Mouse (Mus musculus): Measurements from ENCODE around the gene Slc25a44.
"Not testable (repeated sequence)": the region's sequence is repeated elsewhere in the genome, so short reads cannot be mapped to it uniquely, and the experiment has no call there.

Gene Slc25a44

GRCm38 (mm10) chr3:88450379-88451131, 25.6 kb upstream of the Slc25a44 start:
- DNase-seq (ENCODE audit: extremely low read depth, low read depth) = no peak

DNA sequence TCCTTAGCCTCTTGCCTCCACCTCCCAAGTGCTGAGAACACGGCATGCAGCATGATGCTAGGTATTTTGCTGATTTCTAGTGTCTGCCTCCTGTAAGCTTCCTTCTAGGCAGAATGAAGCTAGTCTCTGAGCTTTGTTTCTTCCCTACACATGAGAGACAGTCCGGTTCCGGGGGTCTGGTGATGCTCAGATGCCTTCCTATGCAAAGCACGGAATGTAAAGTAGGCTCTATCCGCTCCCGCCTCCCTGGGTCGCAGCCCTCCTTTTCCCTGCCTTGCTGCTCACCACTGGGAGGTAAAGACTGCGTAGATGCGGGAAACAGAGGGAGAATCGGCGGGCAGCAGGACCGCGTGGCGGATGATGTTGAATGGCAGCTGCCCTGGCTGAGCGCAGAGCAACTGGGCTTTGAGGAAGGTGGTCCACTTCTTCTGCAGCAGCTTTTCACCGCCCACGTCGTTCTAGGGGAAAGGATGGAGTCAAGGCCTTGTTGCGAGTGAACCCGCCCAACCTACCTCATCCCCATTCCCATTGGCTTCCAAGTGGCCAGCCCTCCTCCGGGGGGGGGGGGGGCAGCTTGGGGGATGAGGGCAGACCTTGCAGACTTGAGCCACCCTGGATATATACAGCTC, 24.6 kb upstream of the Slc25a44 start:
- no peak for DNase-seq (ENCODE audit: extremely low read depth, low read depth)

DNA sequence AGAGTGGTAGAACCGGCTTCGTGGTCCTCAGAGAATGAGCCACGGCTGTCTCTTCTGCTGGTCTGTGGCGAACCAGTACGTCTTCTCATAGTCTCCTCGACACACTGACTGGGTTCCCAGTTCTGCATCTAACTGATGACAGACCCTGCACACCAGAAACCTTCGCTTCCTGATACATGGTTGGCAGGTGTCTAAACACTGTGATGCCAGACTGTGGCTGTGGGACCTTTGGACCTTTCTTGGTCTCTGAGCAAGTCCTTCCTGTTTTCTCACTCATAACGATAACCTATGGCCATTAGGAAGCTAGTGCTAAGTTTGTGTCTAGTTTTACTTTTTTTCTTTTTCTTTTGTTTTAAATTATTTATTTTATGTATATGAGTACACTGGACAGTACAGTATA, 23.5 kb upstream of the Slc25a44 start:
- no peak for DNase-seq (ENCODE audit: extremely low read depth, low read depth)

- no peak for DNase-seq (ENCODE audit: extremely low read depth, low read depth)
Observed at GRCm38 (mm10) chr3:88447676-88448183, 22.8 kb upstream of the Slc25a44 start.

GRCm38 (mm10) chr3:88446471-88447123, 21.7 kb upstream of the Slc25a44 start:
- DNase-seq (ENCODE audit: extremely low read depth, low read depth) = no peak

DNA sequence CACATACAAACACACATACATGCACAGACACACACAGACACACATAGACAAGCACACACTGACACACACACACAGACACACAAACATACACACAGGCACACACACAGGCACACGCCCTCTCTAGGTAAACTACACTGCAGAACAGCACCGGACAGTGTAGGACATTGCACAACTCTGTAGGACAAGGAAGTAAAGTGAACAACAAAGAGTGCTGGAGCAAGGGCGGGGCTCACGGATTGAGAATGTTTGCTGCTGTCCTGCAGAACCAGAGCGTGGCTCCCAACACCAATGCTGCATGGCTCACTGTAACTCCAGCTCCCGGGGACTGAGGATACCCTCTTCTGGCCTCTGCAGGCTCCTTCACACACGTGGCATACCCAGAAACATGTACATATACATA, 17.9 kb upstream of the Slc25a44 start:
- DNase-seq (ENCODE audit: extremely low read depth, low read depth) = no peak

- no peak for DNase-seq (ENCODE audit: extremely low read depth, low read depth)
Observed at GRCm38 (mm10) chr3:88442488-88442887, 17.5 kb upstream of the Slc25a44 start.

DNA sequence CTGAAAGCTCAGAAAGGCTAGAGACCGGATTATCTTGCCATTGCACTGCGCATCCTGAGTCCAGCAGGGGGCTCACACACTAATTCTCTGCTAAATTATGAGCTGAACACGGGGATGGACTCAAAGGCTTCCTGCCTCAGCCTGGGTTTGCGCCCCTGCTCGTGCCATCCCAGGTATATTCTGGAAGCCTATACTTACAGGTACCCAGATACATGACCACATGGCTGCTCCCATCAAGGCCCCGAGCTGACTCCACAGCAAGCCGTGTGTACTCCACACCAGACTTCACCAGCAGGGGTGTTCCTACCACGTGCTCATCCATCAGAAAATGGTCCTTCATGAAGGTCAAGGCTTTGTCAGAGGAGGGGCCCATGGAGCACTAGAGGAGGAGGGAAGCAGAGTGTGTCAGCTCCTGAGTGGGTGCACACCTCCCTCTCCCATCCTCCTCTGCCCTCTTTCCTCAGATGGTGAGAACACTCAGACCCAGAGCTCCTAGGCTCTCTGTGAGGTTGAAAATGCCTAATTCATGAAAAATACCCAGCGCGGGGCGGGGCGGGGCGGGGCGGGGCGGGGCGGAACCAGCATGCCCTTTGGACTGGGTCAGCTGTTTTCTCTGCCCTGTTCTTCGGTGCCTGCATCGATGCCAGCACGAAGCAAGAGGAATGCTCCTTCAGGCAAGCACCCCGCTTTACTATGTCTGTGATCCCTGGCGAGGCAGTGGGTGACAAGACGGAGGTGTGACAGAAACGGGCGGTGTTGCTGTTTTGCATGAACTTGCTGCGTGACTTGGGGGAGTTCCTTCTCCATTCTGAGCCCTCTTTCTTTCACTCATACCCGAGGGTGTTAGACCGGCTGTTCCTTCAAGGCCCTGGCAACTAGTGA, 15.8 kb upstream of the Slc25a44 start:
- DNase-seq (ENCODE audit: extremely low read depth, low read depth) = no peak

DNA sequence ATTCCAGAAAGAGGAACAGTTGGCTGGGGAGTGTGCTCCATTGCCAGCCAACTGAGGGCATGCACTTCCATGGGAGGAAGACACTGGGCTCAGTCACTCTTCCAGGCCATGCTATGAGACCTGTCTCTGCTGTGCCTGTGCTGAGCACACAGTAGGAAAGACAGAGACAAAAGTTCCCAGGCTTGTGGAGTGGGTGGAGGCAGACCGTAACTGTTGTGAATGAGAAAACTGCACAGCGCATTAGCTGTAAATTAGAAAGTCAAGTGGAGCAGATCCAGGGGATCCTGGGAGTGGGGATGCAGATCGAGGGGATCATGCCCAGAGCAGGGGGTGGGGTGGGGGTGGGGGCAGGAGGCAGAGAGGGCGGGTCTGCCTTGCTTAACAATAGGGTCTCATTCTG, 14.6 kb upstream of the Slc25a44 start:
- DNase-seq (ENCODE audit: extremely low read depth, low read depth) = no peak

GRCm38 (mm10) chr3:88437454-88437853, 12.5 kb upstream of the Slc25a44 start:
- DNase-seq (ENCODE audit: extremely low read depth, low read depth) = no peak

DNA sequence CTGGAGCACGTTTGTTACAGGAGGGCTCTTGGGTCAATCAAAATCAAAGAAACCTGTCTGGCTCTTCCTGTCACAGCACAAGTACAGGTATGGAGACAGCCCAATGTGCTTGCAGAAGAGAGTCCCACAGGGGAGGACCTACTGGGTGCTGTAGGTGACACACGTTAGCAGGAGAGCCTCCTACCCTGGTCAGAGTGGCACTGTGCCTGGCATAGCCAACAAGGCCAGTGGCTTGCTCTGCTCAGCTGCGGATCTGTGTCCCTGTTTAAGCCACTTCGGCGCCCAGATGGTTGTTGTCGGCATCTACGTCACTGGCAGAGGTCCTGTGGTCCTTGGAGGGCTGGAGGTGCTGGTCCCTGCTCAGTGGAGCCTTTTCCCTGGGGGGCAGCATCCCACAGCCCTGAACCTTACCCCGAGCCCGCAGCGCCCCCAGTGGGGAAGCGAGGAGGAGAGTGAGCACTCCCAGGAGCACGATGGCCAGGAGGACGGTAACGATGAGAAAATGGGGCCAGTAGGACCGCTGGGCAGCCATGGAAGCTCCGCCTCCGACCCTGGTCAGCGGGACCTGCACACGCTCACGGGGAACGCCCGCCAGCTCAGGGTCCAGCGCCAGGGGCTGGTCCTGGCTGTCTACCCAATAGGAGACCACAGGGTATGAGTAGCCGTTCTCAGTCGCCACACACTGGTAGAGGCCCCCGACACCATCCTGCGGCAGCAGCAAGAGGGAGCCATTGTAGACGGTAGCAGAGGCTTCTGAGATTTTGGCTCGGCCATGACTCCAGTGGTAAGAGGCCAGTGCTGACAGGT, 11.7 kb upstream of the Slc25a44 start:
- DNase-seq (ENCODE audit: extremely low read depth, low read depth) = no peak

DNA sequence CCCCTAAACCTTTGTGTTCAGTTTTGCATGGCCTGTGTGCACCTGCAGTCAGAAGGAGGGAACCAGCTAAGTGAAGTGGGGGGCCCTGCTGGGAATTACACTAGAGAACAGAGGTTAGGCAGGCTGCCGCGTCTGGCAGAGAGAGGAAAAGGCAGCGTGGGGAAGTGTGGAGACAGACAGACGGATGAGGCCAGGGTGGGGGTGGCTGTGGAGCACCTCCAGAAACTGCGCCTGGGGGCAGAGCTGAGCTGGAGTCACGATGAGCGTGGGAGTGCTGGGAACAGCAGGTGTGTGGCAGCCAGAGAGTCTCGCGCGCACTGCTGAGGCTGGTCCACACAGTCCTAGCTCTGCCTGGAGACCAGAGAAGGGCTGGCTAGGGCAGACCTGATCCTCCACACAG, 10.6 kb upstream of the Slc25a44 start:
- no peak for DNase-seq (ENCODE audit: extremely low read depth, low read depth)

DNA sequence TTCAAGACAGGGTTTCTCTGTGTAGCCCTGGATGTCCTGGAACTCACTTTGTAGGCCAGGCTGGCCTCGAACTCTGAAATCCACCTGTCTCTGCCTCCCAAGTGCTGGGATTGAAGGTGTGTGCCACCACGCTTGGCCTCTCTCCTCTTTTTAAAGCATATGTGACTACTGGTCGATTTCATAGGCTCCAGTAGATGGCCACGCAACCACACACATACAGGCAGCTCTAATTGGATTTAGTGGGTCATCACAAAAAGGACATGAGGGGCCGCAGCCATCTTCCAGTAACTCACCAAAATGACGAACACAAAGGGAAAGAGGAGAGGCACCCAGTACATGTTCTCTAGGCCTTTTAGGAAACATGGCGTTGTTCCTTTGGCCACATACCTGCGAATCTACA, 3.7 kb upstream of the Slc25a44 start:
- DNase-seq (ENCODE audit: extremely low read depth, low read depth) = not testable (repeated sequence)

DNA sequence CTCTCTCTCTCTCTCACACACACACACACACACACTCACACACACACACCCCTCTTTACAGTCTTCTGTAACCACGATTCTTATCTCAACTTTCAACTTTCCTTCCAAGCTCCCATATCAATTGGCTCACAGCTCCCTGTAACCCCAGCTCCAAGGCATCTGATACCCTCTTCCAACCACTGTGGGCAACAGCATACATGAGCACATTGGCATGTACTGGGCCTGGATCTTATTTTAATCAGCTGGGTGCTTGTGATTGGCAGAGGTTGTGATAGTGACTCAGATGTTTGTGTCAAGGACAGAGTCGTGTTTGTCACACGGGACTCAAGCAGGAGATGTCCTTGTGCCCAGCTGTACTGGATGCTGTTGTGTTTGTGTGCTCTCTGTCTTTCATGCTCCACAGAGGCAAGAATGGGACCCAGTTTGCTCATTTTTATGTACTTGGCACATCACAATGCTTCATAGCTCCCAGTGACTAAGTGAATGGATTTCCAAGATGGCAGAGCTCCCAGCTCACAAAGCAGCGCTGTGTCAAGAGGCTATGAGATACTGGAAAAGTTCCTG, 2.5 kb upstream of the Slc25a44 start:
- no peak for DNase-seq (ENCODE audit: extremely low read depth, low read depth)

- no peak for DNase-seq (ENCODE audit: extremely low read depth, low read depth)
Observed at GRCm38 (mm10) chr3:88425708-88426420, 925 bp upstream of the Slc25a44 start.

DNA sequence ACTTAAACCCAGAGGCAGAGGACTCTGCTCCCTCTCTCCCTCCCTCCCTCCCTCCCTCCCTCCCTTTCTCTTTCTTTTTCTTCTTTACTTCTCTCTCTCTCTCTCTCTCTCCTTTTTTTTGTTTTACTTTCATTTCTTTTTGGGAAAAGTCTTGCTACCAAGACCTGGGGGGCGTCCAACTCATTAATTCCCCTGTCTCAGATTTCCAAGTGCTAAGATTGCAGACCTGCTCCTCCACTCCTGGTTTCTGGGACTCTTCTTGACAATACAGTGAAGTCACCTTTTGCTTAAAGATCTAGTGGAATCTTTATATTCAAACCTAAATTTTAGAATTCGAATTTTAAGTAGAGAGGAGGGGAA, 371 bp upstream of the Slc25a44 start:
- no peak for DNase-seq (ENCODE audit: extremely low read depth, low read depth)

DNA sequence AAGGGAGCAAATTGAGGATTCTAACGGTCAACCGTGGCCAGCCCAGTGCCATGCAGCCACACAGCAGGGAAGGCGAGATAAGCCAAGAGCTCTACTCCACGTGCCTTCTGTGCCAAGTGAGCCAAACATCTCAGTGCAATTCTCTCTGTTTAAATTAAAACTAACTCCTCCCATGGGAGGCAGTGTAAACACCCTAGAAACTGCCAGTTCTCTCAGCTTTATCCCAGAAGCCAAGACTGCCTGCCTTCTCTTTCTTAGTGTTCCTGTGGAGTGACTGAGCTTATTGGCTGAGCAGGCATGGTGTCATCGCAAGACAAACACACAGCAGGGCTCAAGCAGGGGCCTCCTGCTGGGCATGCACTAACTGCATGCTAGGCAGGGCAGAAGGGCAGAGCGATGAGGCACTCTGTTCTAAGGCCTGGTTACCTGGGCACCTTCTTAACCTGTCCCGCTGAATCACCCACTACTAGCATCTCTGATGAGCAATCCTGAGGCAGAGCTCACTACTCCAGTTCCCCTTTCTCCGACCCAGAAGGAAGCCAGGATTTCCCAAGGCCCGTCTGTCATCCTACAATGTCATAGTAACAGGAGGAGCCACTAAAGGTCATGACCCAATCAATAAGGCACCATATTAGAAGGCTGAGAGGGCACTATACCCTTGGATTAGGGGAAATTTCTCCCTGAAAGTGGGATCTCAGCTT, 2.8 kb downstream of the Slc25a44 start:
- no peak for DNase-seq (ENCODE audit: extremely low read depth, low read depth)

DNA sequence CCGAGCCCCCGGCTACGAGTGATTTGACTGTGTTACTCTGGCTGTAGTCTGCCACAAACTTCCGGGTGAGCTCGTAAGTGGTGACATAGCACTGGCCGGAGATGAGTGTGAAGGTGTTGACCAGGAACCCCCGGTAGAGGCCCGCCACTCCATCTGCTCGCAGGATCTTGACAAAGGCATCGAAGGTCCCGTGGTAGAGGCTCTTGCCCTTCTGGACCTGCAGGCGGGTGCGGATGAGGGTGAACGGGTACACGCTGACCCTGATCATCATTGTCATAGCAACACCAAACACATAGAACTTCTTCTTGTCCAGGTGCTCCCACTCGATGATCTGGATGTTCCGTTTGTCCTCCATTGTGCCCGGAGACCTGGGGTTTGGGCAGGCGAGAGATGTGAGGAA, 4.2 kb downstream of the Slc25a44 start:
- no peak for DNase-seq (ENCODE audit: extremely low read depth, low read depth)

GRCm38 (mm10) chr3:88418016-88418415, 6.9 kb downstream of the Slc25a44 start:
- no peak for DNase-seq (ENCODE audit: extremely low read depth, low read depth)
